Mouse (Mus musculus) neural tube, embryonic 11.5 days (tissue): ENCODE measurements at regions not wholly inside any gene's neighbourhood (a gene's known extent, or its start where the extent isn't known, plus 50 kb on each side); places are given as distances from the start of the nearest gene placed in this dataset.

Source experiments
- ATAC-seq: fragments of 200-750 bp; cut with Nextera tagmentation; 2 replicates; pipeline ENCODE4 v1.8.0; 2017; ENCODE audit warnings: moderate number of reproducible peaks, mild to moderate bottlenecking, moderate TSS enrichment, moderate library complexity; ENCODE audit not compliant: insufficient read depth, low FRiP score, low TSS enrichment
- DNase-seq: peaks from one replicate; pipeline ENCODE4 v3.0.0-alpha.2; 2015; ENCODE audit warnings: low spot score
- H3K27ac ChIP-seq: fragments of 300-500 bp; sonication (generic); 2 replicates; pipeline ENCODE4 v1.5.1; 2014; ENCODE audit warnings: low read depth, mild to moderate bottlenecking, low read length
- H3K27me3 ChIP-seq: fragments of 300-500 bp; sonication (generic); 2 replicates; pipeline ENCODE4 v1.6.1; 2014; ENCODE audit warnings: mild to moderate bottlenecking, low read length, mixed read lengths; ENCODE audit not compliant: control insufficient read depth, insufficient read depth
- H3K36me3 ChIP-seq: fragments of 300-500 bp; sonication (generic); 2 replicates; pipeline ENCODE4 v1.6.1; 2014; ENCODE audit warnings: mild to moderate bottlenecking, low read length, moderate library complexity, mixed read lengths; ENCODE audit not compliant: control insufficient read depth, insufficient read depth
- H3K4me1 ChIP-seq: fragments of 300-500 bp; sonication (generic); 2 replicates; pipeline ENCODE4 v1.6.1; 2014; ENCODE audit warnings: low read length, mixed read lengths; ENCODE audit not compliant: control insufficient read depth, insufficient read depth
- H3K4me2 ChIP-seq: fragments of 300-500 bp; sonication (generic); 2 replicates; pipeline ENCODE4 v1.6.1; 2014; ENCODE audit warnings: low read depth, mild to moderate bottlenecking, moderate library complexity
- H3K4me3 ChIP-seq: fragments of 300-500 bp; sonication (generic); 2 replicates; pipeline ENCODE4 v1.5.1; 2014; ENCODE audit warnings: low read depth, low read length
- H3K9ac ChIP-seq: fragments of 300-500 bp; sonication (generic); 2 replicates; pipeline ENCODE4 v1.6.1; 2014; ENCODE audit warnings: mild to moderate bottlenecking, low read length
- H3K9me3 ChIP-seq: fragments of 300-500 bp; sonication (generic); 2 replicates; pipeline ENCODE4 v1.6.1; 2016; ENCODE audit warnings: low read length; ENCODE audit not compliant: control insufficient read depth
- WGBS: fragments of 180-500 bp; shearing (Covaris S2); extraction: QIAGEN DNeasy Blood & Tissue Kit; methylation state at CpG from one replicate; pipeline ENCODE4 v1.1.7; 2014; 5-methylcytosine and 5-hydroxymethylcytosine counted together

DNA sequence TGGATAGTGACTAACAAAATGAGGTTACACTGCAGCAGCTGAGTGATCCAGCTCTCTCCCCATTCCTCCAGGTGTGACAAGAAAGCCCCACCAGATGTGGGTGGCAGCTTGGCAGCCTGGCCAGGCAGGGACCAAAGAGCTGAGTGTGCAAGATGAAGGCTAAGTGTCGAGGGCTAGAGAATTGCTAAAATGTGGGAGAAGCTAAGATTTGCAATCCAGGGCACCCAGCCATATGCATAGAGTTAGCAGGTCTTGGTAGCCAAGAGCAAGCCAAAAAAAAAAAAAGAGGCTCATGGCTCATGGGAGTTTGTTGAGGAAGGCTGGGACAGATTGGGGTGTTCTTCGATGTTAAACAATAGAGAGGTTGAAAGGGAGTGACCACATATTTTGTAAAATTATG is 468.0 kb downstream of the Etnk1 start:
- Histone ChIP-seq H3K27me3 (no peaks in the 10 kb centered on the region), H3K9ac (no peak overlapping the region), H3K9me3 (no peaks in the 10 kb centered on the region), H3K4me2 (no peak overlapping the region), H3K4me3 (no peak overlapping the region), H3K27ac (no peak overlapping the region), H3K36me3 (no peaks in the 10 kb centered on the region), H3K4me1 (no peaks in the 10 kb centered on the region)
- 89% methylated on average over 2 of the region's 2 CpGs for WGBS
- ATAC-seq, result no peak
- no peak for DNase-seq

DNA sequence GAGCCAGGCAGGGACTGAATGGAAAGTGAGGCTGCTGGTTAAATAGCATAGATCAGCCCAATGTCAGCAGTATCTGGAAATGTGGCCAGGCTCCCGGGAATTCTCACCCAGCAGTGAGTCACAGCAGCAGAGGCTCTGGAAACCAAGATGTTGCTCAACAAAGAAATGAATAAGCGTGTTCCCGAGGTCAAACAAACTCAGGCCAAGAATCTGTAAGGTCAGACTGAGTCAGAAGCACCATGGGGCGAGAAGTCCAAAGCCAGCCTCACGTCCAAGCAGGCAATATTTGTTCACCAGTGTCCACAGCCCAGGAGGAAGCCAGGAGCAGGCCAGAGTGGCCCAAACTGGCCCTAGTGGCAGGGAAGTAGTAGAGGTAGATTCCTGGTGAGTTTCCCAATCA is 473.6 kb downstream of the Etnk1 start:
- WGBS, result 77% methylated on average over 5 of the region's 5 CpGs

DNA sequence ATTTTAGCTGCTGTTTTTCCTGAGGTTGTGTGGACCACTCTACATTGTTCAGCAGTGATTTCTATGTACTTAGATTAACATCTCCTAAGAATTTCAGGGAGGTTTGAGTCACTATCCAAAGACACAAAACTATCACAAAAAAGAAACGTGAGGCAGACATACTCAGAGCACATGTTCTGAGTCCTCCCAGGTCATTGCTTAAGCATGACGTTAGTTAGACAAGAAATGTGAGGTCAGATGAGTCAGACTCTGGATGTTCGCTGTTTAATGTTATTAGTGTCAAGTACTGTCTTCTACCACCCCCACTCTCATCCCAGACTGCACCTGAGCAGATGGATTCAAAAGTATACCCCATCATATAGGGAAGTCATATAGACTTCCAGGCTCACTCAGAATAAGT is 475.0 kb downstream of the Etnk1 start:
- H3K9ac ChIP-seq, result no peak overlapping the region
- H3K9me3 ChIP-seq, result no peaks in the 10 kb centered on the region
- no peak overlapping the region for H3K27ac ChIP-seq
- H3K27me3 ChIP-seq, result no peaks in the 10 kb centered on the region
- no peaks in the 10 kb centered on the region for H3K4me1 ChIP-seq
- no peak for ATAC-seq
- H3K4me2 ChIP-seq, result no peak overlapping the region
- no peak for DNase-seq
- WGBS, result 87% methylated on average over 3 of the region's 3 CpGs
- H3K36me3 ChIP-seq, result no peaks in the 10 kb centered on the region
- no peak overlapping the region for H3K4me3 ChIP-seq

More for the DNA sequence above, 473.6 kb downstream of the Etnk1 start:
- Histone ChIP-seq H3K4me1 (no peaks in the 10 kb centered on the region), H3K27ac (no peak overlapping the region), H3K9me3 (no peaks in the 10 kb centered on the region), H3K4me3 (no peak overlapping the region), H3K4me2 (no peak overlapping the region), H3K36me3 (no peaks in the 10 kb centered on the region), H3K9ac (no peak overlapping the region), H3K27me3 (no peaks in the 10 kb centered on the region)
- ATAC-seq (no peak), DNase-seq (no peak)

DNA sequence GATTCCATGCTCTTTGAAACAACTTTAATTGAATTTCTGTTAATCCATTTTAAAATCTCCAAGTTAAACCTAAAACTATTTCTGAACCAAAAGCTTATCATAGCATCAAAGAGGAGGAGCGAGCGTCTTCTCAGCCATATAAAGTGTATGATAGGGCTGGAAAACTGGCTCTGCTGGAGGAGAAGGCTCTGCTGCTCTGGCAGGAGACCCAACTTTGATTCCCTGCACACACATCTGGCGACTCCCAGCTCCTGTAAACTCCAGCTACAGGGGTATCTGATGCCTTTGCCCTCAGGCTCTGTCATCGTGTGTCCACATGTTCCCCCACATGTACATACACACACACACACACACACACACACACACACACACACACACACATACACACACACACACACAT is 479.0 kb downstream of the Etnk1 start:
- Histone ChIP-seq H3K27ac (no peak overlapping the region), H3K4me3 (no peak overlapping the region), H3K4me2 (no peak overlapping the region), H3K9me3 (no peaks in the 10 kb centered on the region), H3K9ac (no peak overlapping the region), H3K4me1 (no peaks in the 10 kb centered on the region), H3K36me3 (no peaks in the 10 kb centered on the region), H3K27me3 (no peaks in the 10 kb centered on the region)
- WGBS, result 85% methylated on average over 4 of the region's 4 CpGs
- ATAC-seq (no peak), DNase-seq (no peak)

DNA sequence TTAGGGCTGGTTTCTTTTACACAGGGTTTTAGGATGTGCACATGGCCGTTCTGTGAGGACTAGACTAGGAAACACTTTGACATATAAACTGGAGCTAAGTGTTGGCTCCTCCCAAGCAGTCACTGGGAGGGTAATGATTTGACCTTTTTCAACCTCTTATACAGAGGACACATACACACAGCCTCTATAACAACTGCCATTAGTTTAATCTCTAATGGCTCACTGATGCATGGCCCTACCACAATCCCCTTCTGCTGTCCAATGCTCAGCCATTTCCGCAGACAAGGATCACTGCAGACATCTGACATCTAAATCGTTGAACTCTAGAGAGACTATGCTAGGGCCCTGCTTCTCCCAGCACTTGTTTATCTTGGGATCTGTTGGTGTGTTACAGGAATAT is 481.5 kb downstream of the Etnk1 start:
- Histone ChIP-seq H3K4me1 (no peaks in the 10 kb centered on the region), H3K36me3 (no peaks in the 10 kb centered on the region), H3K9me3 (no peaks in the 10 kb centered on the region; the same call in 1 of the 2 replicates), H3K27ac (no peak overlapping the region), H3K4me3 (no peak overlapping the region), H3K27me3 (no peaks in the 10 kb centered on the region), H3K9ac (no peak overlapping the region), H3K4me2 (no peak overlapping the region)
- no peak for ATAC-seq
- WGBS, result 88% methylated on average over 3 of the region's 3 CpGs
- no peak for DNase-seq

DNA sequence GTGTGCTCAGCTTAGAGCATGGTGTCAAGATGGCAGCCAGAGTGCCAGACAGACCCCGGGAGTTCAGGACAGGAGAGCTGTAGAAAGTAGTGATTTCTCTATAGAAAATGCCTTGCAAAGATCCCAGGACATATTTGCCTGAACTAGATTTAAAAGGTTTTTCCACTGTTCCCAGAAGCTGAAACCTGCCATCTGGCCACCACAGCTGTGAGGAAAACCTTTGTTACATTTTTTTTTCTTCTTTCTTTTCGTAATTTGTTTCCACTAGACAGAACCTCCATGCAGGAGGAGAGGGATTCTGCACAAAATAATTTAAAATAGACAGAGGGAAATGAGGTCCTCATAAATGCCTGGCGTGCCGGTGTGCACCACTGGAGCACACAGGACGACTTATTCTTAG is 489.6 kb downstream of the Etnk1 start:
- no peak overlapping the region for H3K4me3 ChIP-seq
- H3K27ac ChIP-seq, result no peak overlapping the region
- no peaks in the 10 kb centered on the region; the same call in 1 of the 2 replicates for H3K9me3 ChIP-seq
- WGBS, result 81% methylated on average over 5 of the region's 5 CpGs
- DNase-seq (no peak), ATAC-seq (no peak)
- H3K4me1 ChIP-seq, result no peaks in the 10 kb centered on the region
- H3K27me3 ChIP-seq, result no peaks in the 10 kb centered on the region
- no peak overlapping the region for H3K9ac ChIP-seq
- H3K4me2 ChIP-seq, result no peak overlapping the region
- no peaks in the 10 kb centered on the region for H3K36me3 ChIP-seq

DNA sequence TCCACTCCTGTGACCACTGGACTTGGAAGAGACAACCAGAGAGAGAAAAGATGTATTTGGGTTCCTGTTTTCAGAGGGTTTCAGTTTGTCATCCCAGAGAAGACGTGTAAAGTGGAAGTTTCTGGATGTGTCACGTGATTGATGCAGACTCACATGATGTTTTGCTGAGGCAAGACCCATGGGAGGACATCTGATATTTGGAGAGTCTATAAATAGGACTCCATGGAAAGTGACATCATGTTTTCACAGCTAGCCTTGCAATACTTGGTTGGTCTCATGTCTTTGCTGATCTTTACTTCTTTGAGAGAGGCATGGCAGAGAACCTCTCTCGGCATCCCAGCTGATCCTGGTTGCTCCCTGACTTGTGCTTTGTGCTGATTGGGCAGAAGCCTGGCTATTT is 493.8 kb downstream of the Etnk1 start:
- H3K4me3 ChIP-seq, result no peak overlapping the region
- 83% methylated on average over 3 of the region's 3 CpGs for WGBS
- H3K27me3 ChIP-seq, result no peaks in the 10 kb centered on the region
- H3K27ac ChIP-seq, result no peak overlapping the region
- no peaks in the 10 kb centered on the region for H3K36me3 ChIP-seq
- DNase-seq (no peak), ATAC-seq (no peak)
- no peaks in the 10 kb centered on the region for H3K9me3 ChIP-seq
- H3K9ac ChIP-seq, result no peak overlapping the region
- H3K4me2 ChIP-seq, result no peak overlapping the region
- no peaks in the 10 kb centered on the region for H3K4me1 ChIP-seq

DNA sequence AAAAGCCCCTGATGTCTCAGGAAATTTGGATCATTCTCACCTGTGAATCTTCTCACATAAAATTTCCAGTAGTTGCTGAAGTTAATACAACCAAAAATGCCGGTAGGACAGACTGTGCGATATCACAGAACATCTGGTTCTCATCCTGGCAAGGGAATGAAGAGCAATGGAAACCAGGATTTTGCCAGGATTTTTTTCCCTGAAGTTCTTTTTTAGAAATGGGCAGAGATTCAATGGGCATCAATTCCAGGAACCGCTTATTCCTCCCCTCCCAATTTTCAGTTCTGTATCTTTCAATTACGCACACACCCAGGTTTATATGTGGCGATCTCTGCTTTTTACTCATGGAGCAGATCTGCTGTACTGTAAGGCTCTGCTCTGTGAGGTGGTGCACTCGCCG is 496.3 kb downstream of the Etnk1 start:
- H3K9ac ChIP-seq, result no peak overlapping the region
- no peaks in the 10 kb centered on the region for H3K27me3 ChIP-seq
- no peak overlapping the region for H3K4me2 ChIP-seq
- H3K27ac ChIP-seq, result no peak overlapping the region
- no peaks in the 10 kb centered on the region for H3K4me1 ChIP-seq
- no peaks in the 10 kb centered on the region for H3K36me3 ChIP-seq
- WGBS, result 91% methylated on average over 7 of the region's 7 CpGs
- H3K9me3 ChIP-seq, result no peaks in the 10 kb centered on the region
- H3K4me3 ChIP-seq, result no peak overlapping the region
- ATAC-seq (no peak), DNase-seq (no peak)

DNA sequence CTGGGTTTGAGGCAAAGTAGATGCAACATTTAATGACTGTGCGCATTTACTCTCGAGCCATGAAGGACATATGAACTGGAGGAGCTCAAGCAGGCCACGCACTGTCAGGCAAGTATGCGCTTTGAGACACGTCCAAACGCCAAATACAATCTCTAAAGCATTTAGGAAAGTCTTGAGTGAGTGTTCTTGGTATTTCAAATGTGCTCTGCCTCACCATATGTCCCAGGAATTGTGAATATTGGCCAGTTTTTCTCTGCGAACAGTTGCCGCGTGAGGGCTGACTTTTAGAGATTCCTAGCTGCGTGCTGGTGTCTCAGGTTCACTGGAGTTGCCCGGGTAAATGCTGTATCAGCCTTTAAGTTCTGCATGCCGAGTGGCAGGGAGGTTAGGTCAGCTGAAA is 498.4 kb downstream of the Etnk1 start:
- WGBS, result 92% methylated on average over 12 of the region's 12 CpGs
- Histone ChIP-seq H3K9me3 (no peaks in the 10 kb centered on the region), H3K27ac (no peak overlapping the region), H3K4me2 (no peak overlapping the region), H3K4me3 (no peak overlapping the region), H3K4me1 (no peaks in the 10 kb centered on the region), H3K9ac (no peak overlapping the region), H3K27me3 (no peaks in the 10 kb centered on the region), H3K36me3 (no peaks in the 10 kb centered on the region)
- DNase-seq (no peak), ATAC-seq (no peak)
